10 mouse cellular contexts compared by ENCODE assay signal in genomic region chr11:102221954-102222351, GRCm38 (mm10). TPM values are rescaled to one million over a fixed set of nuclear protein-coding genes. Genes with fewer than 3 reads are reported as not detected.
DNase-seq lines count a peak whose midpoint lies in the region; ATAC-seq lines count a peak whose summit lies in the region.
"Had no signal": no experiment of that assay in that cellular context is flagged by ENCODE, and none has a peak within 500 bp of the region (broad histone marks: within the 10 kb centered on the region; RNA-seq: fewer than 3 reads in every experiment).

No protein-coding gene starts in this region.

- intact Hi-C loops in heart, postnatal 10 days (cut with DNase I): loop anchor here (2.0 kb wide), 1 partner anchor 65 kb away; the partner anchor contains the start of gene Tmem101

- H3K36me3 ChIP-seq in heart, embryonic 15.5 days: no peaks in the 10 kb centered on the region

- no peak for ATAC-seq in heart, embryonic 15.5 days (replicated peaks; ENCODE audit: insufficient number of reproducible peaks, insufficient read depth, low FRiP score, low read depth)
- ATAC-seq: forebrain, embryonic 16.5 days had no signal

- H3K4me2 ChIP-seq in heart, embryonic 15.5 days: no peak overlapping the region

- no peak for DNase-seq in heart, postnatal 10 days
- DNase-seq in testis, postnatal 10 days (ENCODE audit: low spot score): peak; percentile 51
- DNase-seq in testis, postnatal 14 days (ENCODE audit: low spot score): no peak
- peak; percentile 24 to 47 for DNase-seq in cerebellum, postnatal 36 days
- peak; percentile 64 for DNase-seq in retina, embryonic 14.5 days (ENCODE audit: low spot score)
- no peak for DNase-seq in lung, postnatal 25 days (ENCODE audit: low spot score)
- DNase-seq: lung, postnatal 36 days had no signal

- peaks cover 94% of the 10 kb centered on the region for H3K4me1 ChIP-seq in heart, embryonic 15.5 days (replicated peaks)

- H3K9me3 ChIP-seq in heart, embryonic 15.5 days (replicated peaks): no peaks in the 10 kb centered on the region

- H3K27me3 ChIP-seq in heart, embryonic 15.5 days: no peaks in the 10 kb centered on the region

- WGBS in heart, embryonic 15.5 days: 60% methylated on average over 8 of the region's 8 CpGs

- 0 out of 2 replicates have a peak overlapping the region, but pooled peaks have one; percentile 21 for H3K27ac ChIP-seq in heart, embryonic 15.5 days

- peak overlapping the region; percentile 13; the same call in 1 of the 2 replicates for H3K9ac ChIP-seq in heart, embryonic 15.5 days

- H3K4me3 ChIP-seq in heart, embryonic 15.5 days: no peak overlapping the region

RNA-seq across cellular contexts. Expression of gene Hdac5, which starts 8.0 kb away (rescaled TPM):
- polyA plus RNA-seq in heart, embryonic 15.5 days (2015; fragmentation: Nextera tagmentation; extraction: Ambion mirVana): 76.7 and 86.8 TPM in 2 replicates
- 100 to 1,000 TPM; 106 to 139 TPM for total RNA-seq in heart, postnatal 10 days (2021)

RNA-seq across cellular contexts. Expression of gene BC030867, which starts 26.7 kb away (rescaled TPM):
- polyA plus RNA-seq in heart, embryonic 15.5 days (2015; fragmentation: Nextera tagmentation; extraction: Ambion mirVana): 8.3 and 12.7 TPM in 2 replicates
- 1 to 10 TPM; 1.7 to 1.8 TPM for total RNA-seq in heart, postnatal 10 days (2021)

RNA-seq across cellular contexts. Expression of gene G6pc3, which starts 32.5 kb away (rescaled TPM):
- 20.9 and 23.3 TPM in 2 replicates for polyA plus RNA-seq in heart, embryonic 15.5 days (2015; fragmentation: Nextera tagmentation; extraction: Ambion mirVana)
- total RNA-seq in heart, postnatal 10 days (2021): 10 to 100 TPM; 37.9 to 38.1 TPM

RNA-seq across cellular contexts. Expression of gene Lsm12, which starts 36.9 kb away (rescaled TPM):
- 74.6 and 83.4 TPM in 2 replicates for polyA plus RNA-seq in heart, embryonic 15.5 days (2015; fragmentation: Nextera tagmentation; extraction: Ambion mirVana)
- total RNA-seq in heart, postnatal 10 days (2021): 10 to 100 TPM; 58.5 to 61.4 TPM

RNA-seq across cellular contexts. Expression of gene Asb16, which starts 46.6 kb away (rescaled TPM):
- 0.05 and 0.06 TPM in 2 replicates for polyA plus RNA-seq in heart, embryonic 15.5 days (2015; fragmentation: Nextera tagmentation; extraction: Ambion mirVana)
- under 1 TPM; 0.52 to 0.69 TPM for total RNA-seq in heart, postnatal 10 days (2021)
- total RNA-seq: hematopoietic stem cell, adult 5-6 weeks had no signal
- polyA plus RNA-seq: forebrain, embryonic 16.5 days had no signal

Comparison
In these comparisons a context has a peak if more than half of its experiments do, and no peak if none do; other contexts are left out.
1. DNase-seq: peak in testis, postnatal 10 days (single experiment), cerebellum, postnatal 36 days (2 of 2) and retina, embryonic 14.5 days (single experiment); none in heart, postnatal 10 days (0 of 2), testis, postnatal 14 days (single experiment) and lung, postnatal 25 days (single experiment).